Mouse (Mus musculus): Measurements from ENCODE around the gene Tcn2.
"Not testable (repeated sequence)": the region's sequence is repeated elsewhere in the genome, so short reads cannot be mapped to it uniquely, and the experiment has no call there.

Gene Tcn2

GRCm38 (mm10) chr11:3930019-3930418 is 1.9 kb downstream of the Tcn2 start:
- DNase-seq (ENCODE audit: low read depth, low spot score) = no peak

- no peak for DNase-seq (ENCODE audit: low read depth, low spot score)
These were observed 6.0 kb downstream of the Tcn2 start for GRCm38 (mm10) chr11:3925916-3926315.

GRCm38 (mm10) chr11:3922731-3923130 is 9.2 kb downstream of the Tcn2 start:
- no peak for DNase-seq (ENCODE audit: low read depth, low spot score)

GRCm38 (mm10) chr11:3922115-3922514 is 9.8 kb downstream of the Tcn2 start:
- DNase-seq (ENCODE audit: low read depth, low spot score) = no peak

GRCm38 (mm10) chr11:3921281-3921850 is 10.6 kb downstream of the Tcn2 start:
- DNase-seq (ENCODE audit: low read depth, low spot score) = no peak

GRCm38 (mm10) chr11:3920476-3920875 is 11.5 kb downstream of the Tcn2 start:
- DNase-seq (ENCODE audit: low read depth, low spot score) = no peak

- no peak for DNase-seq (ENCODE audit: low read depth, low spot score)
These were observed 13.2 kb downstream of the Tcn2 start for GRCm38 (mm10) chr11:3918738-3919137.

- DNase-seq (ENCODE audit: low read depth, low spot score) = peak; percentile 70
These were observed 17.7 kb downstream of the Tcn2 start, which contains the start of gene Slc35e4 for GRCm38 (mm10) chr11:3914109-3914840. TSS of gene Slc35e4 (minus strand) at chr11:3914664.

GRCm38 (mm10) chr11:3913316-3914108 is 18.4 kb downstream of the Tcn2 start:
- DNase-seq (ENCODE audit: low read depth, low spot score) = peak; percentile 87

GRCm38 (mm10) chr11:3912875-3913271 is 19.1 kb downstream of the Tcn2 start:
- DNase-seq (ENCODE audit: low read depth, low spot score) = no peak

- DNase-seq (ENCODE audit: low read depth, low spot score) = no peak
These were observed 19.7 kb downstream of the Tcn2 start for GRCm38 (mm10) chr11:3912100-3912874.

- not testable (repeated sequence) for DNase-seq (ENCODE audit: low read depth, low spot score)
These were observed 20.5 kb downstream of the Tcn2 start for GRCm38 (mm10) chr11:3911440-3911839.

- DNase-seq (ENCODE audit: low read depth, low spot score) = peak; percentile 90
These were observed 21.2 kb downstream of the Tcn2 start for GRCm38 (mm10) chr11:3910513-3911310.

GRCm38 (mm10) chr11:3909236-3909635 is 22.7 kb downstream of the Tcn2 start:
- DNase-seq (ENCODE audit: low read depth, low spot score) = no peak

- no peak for DNase-seq (ENCODE audit: low read depth, low spot score)
These were observed 26.5 kb downstream of the Tcn2 start for GRCm38 (mm10) chr11:3905446-3905845.

GRCm38 (mm10) chr11:3904673-3905072 is 27.3 kb downstream of the Tcn2 start:
- DNase-seq (ENCODE audit: low read depth, low spot score) = no peak

GRCm38 (mm10) chr11:3903046-3903445 is 28.9 kb downstream of the Tcn2 start:
- DNase-seq (ENCODE audit: low read depth, low spot score) = peak; percentile 87

GRCm38 (mm10) chr11:3902516-3902915 is 29.4 kb downstream of the Tcn2 start:
- no peak for DNase-seq (ENCODE audit: low read depth, low spot score)

GRCm38 (mm10) chr11:3900296-3900695 is 31.7 kb downstream of the Tcn2 start:
- no peak for DNase-seq (ENCODE audit: low read depth, low spot score)

- no peak for DNase-seq (ENCODE audit: low read depth, low spot score)
These were observed 36.0 kb downstream of the Tcn2 start for GRCm38 (mm10) chr11:3895933-3896332.

- no peak for DNase-seq (ENCODE audit: low read depth, low spot score)
These were observed 36.5 kb downstream of the Tcn2 start for GRCm38 (mm10) chr11:3895458-3895857.

All from skeletal muscle tissue, adult 2 months (tissue).